Mouse (Mus musculus) forebrain, embryonic 10.5 days (tissue): ENCODE data around the gene Nfib. TPM values are rescaled to one million over a fixed set of nuclear protein-coding genes. Genes with fewer than 3 reads are reported as not detected.

ENCODE experiments used
- DNase-seq: peaks from one replicate; pipeline ENCODE4 v3.0.0-alpha.2; 2017; ENCODE audit warnings: low spot score; ENCODE audit errors: extremely low spot score
- H3K27ac ChIP-seq: fragments of 300-500 bp; sonication (generic); 2 replicates; pipeline ENCODE4 v1.5.1; 2016; ENCODE audit warnings: mild to moderate bottlenecking
- H3K27me3 ChIP-seq: fragments of 300-500 bp; sonication (generic); 2 replicates; pipeline ENCODE4 v1.6.1; 2016; ENCODE audit warnings: mild to moderate bottlenecking; ENCODE audit not compliant: poor library complexity, severe bottlenecking
- H3K36me3 ChIP-seq: fragments of 300-500 bp; sonication (generic); replicated peaks from 2 replicates; pipeline ENCODE4 v1.6.1; 2016; ENCODE audit warnings: mild to moderate bottlenecking, moderate library complexity
- H3K4me1 ChIP-seq: fragments of 300-500 bp; sonication (generic); 2 replicates; pipeline ENCODE4 v1.6.1; 2016
- H3K4me3 ChIP-seq: fragments of 300-500 bp; sonication (generic); 2 replicates; pipeline ENCODE4 v1.5.1; 2016; ENCODE audit warnings: mild to moderate bottlenecking, moderate library complexity
- H3K9me3 ChIP-seq: fragments of 300-500 bp; sonication (generic); 2 replicates; pipeline ENCODE4 v1.6.1; 2016; ENCODE audit warnings: mild to moderate bottlenecking, moderate library complexity
- WGBS: fragments of 180-500 bp; shearing (Covaris S2); methylation state at CpG from one replicate; pipeline ENCODE4 v1.1.7; 2016; 5-methylcytosine and 5-hydroxymethylcytosine counted together
- polyA plus RNA-seq: library from polyadenylated mRNA; unstranded; fragments of >200 nt; fragmentation: Nextera tagmentation; extraction: Ambion mirVana; gene quantifications from 2 replicates; pipeline ENCODE4 v1.2.1, GENCODE M21; 2016

Nfib gene
- polyA plus RNA-seq, 1 experiment from 2014 or later: 21.8 TPM

DNA sequence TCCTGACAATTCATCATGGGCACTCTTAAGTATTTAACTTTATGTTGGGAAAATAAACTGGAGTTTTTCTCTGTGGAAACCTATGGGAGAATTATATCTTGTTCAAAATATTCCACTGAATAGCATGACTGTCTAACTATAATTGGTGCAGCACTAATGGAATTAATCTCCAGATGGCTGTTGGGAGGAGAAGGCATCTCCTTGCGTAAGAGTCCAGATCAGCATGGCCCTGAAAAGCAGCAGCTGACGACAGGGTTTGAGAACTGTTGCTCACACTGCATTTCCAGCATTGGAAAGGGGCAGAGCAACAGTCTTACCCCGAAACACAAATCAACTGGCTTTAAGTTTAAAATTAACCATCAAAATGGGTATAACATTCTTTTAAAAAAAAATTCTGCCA lies 380.6 kb downstream of the Nfib start:
- Histone ChIP-seq H3K4me1 (peaks cover 13% of the 10 kb centered on the region; the same call in 1 of the 2 replicates), H3K4me3 (no peak overlapping the region), H3K27me3 (no peaks in the 10 kb centered on the region), H3K27ac (no peak overlapping the region), H3K9me3 (no peaks in the 10 kb centered on the region), H3K36me3 (peaks cover 48% of the 10 kb centered on the region)
- WGBS: 81% methylated on average over 3 of the region's 3 CpGs
- no peak for DNase-seq

DNA sequence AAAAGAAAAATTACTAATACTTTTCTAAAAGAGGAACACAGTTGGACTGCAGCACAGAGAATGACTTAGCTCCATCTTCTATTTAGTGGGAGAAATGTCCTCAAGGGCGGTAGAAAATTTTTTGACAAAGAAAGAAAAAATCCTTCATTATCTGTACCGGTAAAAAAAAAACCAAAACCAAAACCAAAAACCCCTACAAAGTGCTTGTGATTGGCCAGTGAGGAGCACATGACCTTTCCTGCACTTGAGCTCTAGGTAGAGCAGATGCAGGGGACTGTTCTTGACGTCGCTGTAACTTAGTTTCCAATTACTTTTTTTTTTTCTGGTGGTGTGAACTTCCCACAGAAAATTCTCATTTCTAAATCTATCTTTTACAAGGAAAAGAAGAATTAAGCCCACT lies 384.5 kb downstream of the Nfib start:
- DNase-seq: no peak
- WGBS: 73% methylated on average over 4 of the region's 4 CpGs
- H3K9me3 ChIP-seq: no peaks in the 10 kb centered on the region
- H3K27me3 ChIP-seq: no peaks in the 10 kb centered on the region
- no peak overlapping the region for H3K27ac ChIP-seq
- H3K4me3 ChIP-seq: no peak overlapping the region
- peaks cover 37% of the 10 kb centered on the region for H3K36me3 ChIP-seq
- H3K4me1 ChIP-seq: peaks cover 9% of the 10 kb centered on the region; the same call in 1 of the 2 replicates

DNA sequence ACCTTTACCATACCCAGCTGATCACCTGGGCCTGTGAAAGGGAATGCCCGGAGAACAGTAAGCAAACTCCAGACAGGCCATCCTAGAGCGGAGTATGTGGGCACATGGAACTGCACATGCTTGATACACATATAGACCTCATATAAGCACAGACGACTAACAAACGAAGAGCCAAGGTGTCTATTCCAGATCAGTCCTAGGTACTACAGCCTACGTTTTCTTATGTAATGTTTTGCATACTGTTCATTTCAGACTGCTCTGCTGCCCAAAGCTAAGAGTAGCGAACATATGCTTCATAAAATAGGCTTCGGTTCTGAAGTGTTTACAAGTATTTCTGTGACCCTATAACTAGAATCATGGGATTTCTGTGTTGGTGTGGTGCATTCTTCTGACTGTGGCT lies 386.2 kb downstream of the Nfib start:
- Histone ChIP-seq H3K27me3 (no peaks in the 10 kb centered on the region), H3K36me3 (peaks cover 48% of the 10 kb centered on the region), H3K4me1 (no peaks in the 10 kb centered on the region), H3K4me3 (no peak overlapping the region), H3K9me3 (no peaks in the 10 kb centered on the region), H3K27ac (no peak overlapping the region)
- 88% methylated on average over 7 of the region's 7 CpGs for WGBS
- DNase-seq: no peak

DNA sequence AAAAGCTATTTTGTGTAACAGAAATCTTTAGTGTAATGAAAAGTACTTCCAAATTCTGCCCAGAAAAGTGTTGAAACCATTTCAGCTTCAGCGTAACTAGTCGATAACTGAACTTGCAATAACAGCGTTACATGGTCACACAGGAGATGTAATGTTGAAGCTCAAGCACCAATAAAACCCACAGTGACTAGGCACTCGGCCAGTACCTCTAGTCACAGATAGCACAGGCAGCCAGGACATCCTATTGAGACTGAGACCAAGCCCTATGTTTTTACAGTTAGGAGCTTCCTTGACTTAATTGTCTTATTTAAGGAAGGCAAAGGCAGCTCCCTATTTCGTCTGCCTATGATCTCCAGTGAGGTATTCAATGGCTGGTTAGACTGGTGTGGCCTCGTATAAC lies 389.4 kb downstream of the Nfib start:
- DNase-seq: no peak
- Histone ChIP-seq H3K4me3 (no peak overlapping the region), H3K4me1 (no peaks in the 10 kb centered on the region), H3K27ac (no peak overlapping the region), H3K9me3 (no peaks in the 10 kb centered on the region), H3K27me3 (no peaks in the 10 kb centered on the region), H3K36me3 (peaks cover 24% of the 10 kb centered on the region)
- WGBS: 94% methylated on average over 6 of the region's 6 CpGs

DNA sequence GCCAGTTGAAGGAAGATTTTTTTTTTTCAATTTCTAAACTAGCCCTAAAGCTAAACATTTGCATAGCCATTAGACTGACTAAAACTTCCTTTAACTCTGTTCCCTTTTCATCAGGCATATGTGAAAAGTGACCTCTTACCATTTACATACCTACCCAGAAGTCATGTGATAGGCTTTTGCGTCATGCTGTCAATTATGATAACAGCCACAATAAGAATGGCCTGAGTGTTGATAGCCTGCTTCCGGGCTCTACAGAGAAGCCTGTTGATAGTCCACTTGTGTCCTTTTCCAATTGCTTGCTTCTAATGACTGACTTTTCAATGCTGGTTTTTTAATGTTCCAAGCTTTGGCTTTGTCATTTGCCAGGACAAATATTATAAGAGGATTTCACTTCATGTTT lies 389.8 kb downstream of the Nfib start:
- H3K27me3 ChIP-seq: no peaks in the 10 kb centered on the region
- no peak overlapping the region for H3K4me3 ChIP-seq
- DNase-seq: no peak
- no peaks in the 10 kb centered on the region for H3K4me1 ChIP-seq
- H3K27ac ChIP-seq: no peak overlapping the region
- no peaks in the 10 kb centered on the region for H3K9me3 ChIP-seq
- peaks cover 24% of the 10 kb centered on the region for H3K36me3 ChIP-seq
- 86% methylated on average over 2 of the region's 2 CpGs for WGBS

DNA sequence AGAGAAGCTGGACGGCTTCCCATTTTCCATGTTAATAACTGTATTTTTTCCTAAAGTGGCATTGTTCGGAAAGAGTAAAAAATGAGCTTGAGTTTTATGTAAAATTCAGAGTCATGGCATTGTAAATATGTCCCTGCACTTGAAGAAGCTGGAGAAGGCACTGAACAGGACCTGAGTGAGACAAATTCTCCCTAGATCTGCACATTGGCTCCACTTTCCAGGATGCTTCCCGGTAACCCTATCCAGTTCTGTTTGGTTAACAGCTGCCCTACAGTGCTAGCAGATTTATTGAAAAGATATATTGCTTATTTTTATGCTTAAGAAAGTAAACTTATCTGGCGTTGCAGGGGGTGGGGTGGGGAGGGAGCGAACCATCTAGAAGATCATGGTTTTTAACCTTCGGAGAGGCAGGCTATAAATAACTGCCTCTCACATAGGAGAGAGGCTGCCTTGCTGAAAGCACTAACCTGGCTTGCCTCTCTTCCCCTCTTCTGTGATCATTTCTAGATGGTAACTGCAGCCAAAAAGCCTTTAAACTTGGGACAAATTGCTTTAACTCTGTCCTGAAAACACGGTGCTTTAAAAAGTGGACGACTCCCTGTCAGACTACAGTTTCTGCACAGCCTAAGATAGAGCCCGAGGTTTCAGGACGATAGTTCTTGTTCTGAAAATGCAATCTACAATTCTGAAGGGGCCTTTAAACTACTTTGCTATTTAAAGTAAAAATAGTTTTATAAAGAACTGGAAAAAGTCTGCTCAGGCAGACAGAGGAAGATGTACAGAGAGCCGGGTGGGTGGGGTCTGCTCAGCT lies 394.4 kb downstream of the Nfib start:
- DNase-seq: no peak
- H3K4me3 ChIP-seq: no peak overlapping the region
- 88% methylated on average over 11 of the region's 11 CpGs for WGBS
- peaks cover 11% of the 10 kb centered on the region for H3K4me1 ChIP-seq
- H3K9me3 ChIP-seq: no peaks in the 10 kb centered on the region
- peaks cover 18% of the 10 kb centered on the region for H3K36me3 ChIP-seq
- no peaks in the 10 kb centered on the region for H3K27me3 ChIP-seq
- no peak overlapping the region for H3K27ac ChIP-seq

DNA sequence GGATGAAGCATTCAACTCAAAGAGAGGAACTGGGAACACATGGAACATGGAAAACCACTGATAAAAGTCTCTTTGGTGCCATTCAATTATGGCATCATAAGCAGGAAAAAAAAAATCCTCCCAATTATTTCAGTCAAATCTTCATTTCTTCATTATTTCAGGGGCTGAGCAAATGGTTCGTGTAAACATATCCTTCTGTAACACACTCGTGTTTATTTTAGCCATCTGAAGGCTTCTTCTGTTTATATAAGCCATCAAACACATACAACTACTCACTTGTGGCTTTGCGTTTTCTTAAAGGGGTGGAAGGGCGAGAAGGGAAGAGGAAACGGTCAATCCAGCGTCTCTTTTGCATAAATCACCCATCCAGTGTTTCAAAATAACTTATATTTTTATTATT lies 399.5 kb downstream of the Nfib start:
- no peaks in the 10 kb centered on the region for H3K27me3 ChIP-seq
- 74% methylated on average over 6 of the region's 6 CpGs for WGBS
- H3K9me3 ChIP-seq: no peaks in the 10 kb centered on the region
- no peak for DNase-seq
- H3K27ac ChIP-seq: 0 out of 2 replicates have a peak overlapping the region, but pooled peaks have one; percentile 87
- no peak overlapping the region for H3K4me3 ChIP-seq
- H3K4me1 ChIP-seq: peaks cover 60% of the 10 kb centered on the region
- H3K36me3 ChIP-seq: peaks cover 7% of the 10 kb centered on the region

DNA sequence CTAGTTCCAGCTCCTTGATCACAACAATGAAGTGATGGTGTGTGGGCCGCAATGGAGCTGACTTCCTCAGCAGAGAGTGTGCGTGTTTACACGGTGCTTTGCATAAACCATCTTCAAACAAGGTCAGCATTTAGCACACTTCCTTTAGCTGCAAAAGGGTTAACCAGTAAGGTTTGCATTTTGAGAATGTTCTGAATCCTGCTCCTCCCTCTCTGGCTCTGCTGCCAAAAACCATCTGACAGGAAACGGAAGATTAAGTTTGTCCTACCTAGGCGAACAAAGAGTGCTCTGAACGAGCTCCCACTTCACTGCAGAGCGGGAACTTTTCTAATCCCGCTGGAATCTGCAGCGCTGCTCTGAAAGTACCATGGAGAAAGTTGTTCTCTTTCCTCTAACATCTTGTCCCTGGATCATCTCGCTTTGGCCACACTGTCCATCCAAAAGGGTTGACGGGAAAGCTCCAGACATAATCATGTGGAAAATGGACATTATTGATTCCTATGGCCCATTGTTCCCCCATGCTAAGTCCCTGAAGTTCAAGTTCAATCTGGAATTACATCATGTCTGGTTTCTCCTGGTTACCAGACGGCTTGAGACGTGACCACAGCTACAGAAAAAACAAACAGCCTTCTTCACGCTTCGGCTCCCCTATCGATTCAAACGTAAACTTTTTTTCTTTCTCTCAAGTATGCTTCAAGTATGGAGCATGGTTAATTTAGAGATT lies 401.2 kb downstream of the Nfib start:
- Histone ChIP-seq H3K9me3 (no peaks in the 10 kb centered on the region), H3K27ac (peak overlapping the region; percentile 87), H3K36me3 (peaks cover 7% of the 10 kb centered on the region), H3K4me3 (peak overlapping the region; percentile 24; the same call in 1 of the 2 replicates), H3K4me1 (peaks cover 62% of the 10 kb centered on the region), H3K27me3 (no peaks in the 10 kb centered on the region)
- DNase-seq: peak; percentile 57
- WGBS: 14% methylated on average over 17 of the region's 17 CpGs

DNA sequence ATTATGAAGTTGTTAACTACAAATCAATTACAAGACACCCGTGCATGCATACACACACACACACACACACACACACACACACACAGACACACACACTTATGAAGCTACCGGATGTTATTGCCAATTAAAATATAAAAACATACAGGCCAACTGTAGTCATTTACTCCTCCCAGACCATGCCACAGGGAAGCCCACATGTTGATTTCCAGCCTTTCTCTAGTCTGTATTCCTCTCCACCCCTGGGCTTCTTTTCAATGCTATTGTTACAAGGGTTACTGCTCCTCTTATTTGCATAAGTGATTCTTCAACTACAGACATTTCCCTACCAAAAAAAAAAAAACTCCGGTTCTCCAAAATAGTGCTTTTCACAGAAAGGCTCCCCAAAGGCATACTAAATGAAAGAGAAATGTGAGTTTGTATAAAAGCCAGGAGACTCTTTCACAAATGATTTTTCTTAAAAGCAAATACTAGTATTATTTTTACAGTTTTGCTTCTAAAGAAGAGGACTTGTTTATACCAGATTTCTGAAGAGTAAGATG lies 402.1 kb downstream of the Nfib start:
- peak overlapping the region; percentile 87 for H3K27ac ChIP-seq
- H3K4me1 ChIP-seq: peaks cover 62% of the 10 kb centered on the region
- 75% methylated on average over 3 of the region's 3 CpGs for WGBS
- H3K36me3 ChIP-seq: peaks cover 7% of the 10 kb centered on the region
- no peaks in the 10 kb centered on the region for H3K27me3 ChIP-seq
- H3K4me3 ChIP-seq: no peak overlapping the region; the same call in 1 of the 2 replicates
- DNase-seq: no peak
- H3K9me3 ChIP-seq: no peaks in the 10 kb centered on the region

DNA sequence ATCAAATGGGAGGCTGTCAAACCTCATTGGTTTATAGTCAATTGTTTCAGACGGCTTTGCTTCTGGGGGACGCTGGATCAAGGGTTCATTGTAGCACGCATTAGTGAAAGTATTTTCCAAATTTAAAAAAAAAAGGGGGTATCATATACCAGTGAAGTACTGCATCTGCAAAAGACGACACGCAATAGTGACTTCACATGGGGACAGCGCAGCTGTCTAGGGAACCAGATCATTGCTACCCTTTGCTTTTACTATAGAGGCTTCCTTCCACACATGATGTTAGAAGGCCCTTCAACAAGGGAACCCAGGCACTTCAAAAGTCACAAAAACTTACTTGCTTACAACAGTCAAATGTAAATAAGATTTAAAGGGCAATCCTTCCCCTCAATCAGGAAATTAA lies 402.6 kb downstream of the Nfib start:
- no peaks in the 10 kb centered on the region for H3K27me3 ChIP-seq
- no peak for DNase-seq
- WGBS: 85% methylated on average over 6 of the region's 6 CpGs
- H3K27ac ChIP-seq: peak overlapping the region; percentile 87; the same call in 1 of the 2 replicates
- peaks cover 62% of the 10 kb centered on the region for H3K4me1 ChIP-seq
- no peak overlapping the region for H3K4me3 ChIP-seq
- no peaks in the 10 kb centered on the region for H3K9me3 ChIP-seq
- peaks cover 2% of the 10 kb centered on the region for H3K36me3 ChIP-seq

DNA sequence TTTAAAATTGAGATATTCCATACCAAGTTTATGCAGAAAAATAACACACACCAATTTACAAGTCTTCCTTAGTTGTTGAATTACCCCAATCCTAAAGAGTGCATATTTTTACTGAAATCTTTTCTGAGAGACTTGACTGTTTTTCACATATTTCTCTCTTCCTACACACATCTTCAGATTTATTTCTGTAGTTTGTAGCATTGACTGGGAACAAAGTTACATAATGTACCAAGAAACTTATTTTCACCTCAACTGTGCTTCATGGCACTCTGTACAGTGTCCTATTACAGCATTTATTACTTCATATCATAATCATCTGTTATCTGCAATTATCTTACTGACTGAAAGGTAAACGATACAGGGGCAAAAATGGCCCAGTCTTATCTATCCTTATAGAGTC lies 406.9 kb downstream of the Nfib start:
- 91% methylated on average over 1 of the region's 1 CpGs for WGBS
- no peaks in the 10 kb centered on the region for H3K9me3 ChIP-seq
- H3K27ac ChIP-seq: no peak overlapping the region
- no peak overlapping the region for H3K4me3 ChIP-seq
- peaks cover 3% of the 10 kb centered on the region; the same call in 1 of the 2 replicates for H3K36me3 ChIP-seq
- peaks cover 34% of the 10 kb centered on the region for H3K4me1 ChIP-seq
- H3K27me3 ChIP-seq: no peaks in the 10 kb centered on the region
- no peak for DNase-seq

DNA sequence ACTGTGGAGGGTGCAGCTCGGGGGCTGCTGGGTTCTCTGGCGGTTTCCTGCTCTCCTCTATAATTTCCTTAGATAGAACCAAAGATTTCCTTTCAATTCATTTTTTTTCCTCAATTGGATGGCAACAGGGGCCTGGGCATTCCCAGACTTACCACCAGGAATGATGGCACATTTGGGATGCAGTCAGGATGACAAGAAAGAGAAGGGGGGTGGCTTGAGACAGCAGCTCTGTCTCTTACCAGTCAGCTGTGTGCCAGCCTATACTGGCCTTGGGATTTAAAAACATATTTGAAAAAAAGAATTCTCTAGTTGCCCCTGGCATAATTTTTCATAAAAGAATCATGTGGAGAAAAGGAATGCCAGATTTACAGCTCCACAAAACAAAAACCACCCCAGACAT lies 408.0 kb downstream of the Nfib start:
- Histone ChIP-seq H3K4me1 (peaks cover 34% of the 10 kb centered on the region), H3K4me3 (no peak overlapping the region), H3K27me3 (no peaks in the 10 kb centered on the region), H3K9me3 (no peaks in the 10 kb centered on the region), H3K36me3 (peaks cover 3% of the 10 kb centered on the region; the same call in 1 of the 2 replicates), H3K27ac (no peak overlapping the region)
- no peak for DNase-seq
- WGBS: 87% methylated on average over 2 of the region's 2 CpGs

DNA sequence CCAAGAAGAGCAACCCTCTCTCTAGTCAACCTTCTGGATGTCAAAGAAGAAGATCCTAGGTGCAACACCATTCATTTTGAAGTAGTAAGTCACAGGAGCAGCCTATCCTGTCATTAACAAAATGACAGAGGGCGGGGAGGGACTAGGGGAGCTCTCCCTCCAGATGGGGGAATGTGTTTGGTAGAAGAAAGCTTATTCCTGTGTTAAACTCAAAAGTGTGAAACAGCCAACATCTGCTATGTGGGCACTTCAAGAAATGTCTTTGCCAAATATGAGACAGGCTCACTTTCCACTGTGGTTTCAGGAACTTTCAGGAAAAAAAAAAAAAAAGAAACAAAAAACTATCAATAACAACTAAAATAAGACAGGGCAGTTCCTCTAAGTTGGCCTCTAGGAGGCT lies 411.5 kb downstream of the Nfib start:
- H3K27ac ChIP-seq: no peak overlapping the region
- no peak for DNase-seq
- H3K4me1 ChIP-seq: peaks cover 49% of the 10 kb centered on the region
- H3K4me3 ChIP-seq: no peak overlapping the region
- WGBS: 58% methylated on average over 1 of the region's 1 CpGs
- H3K27me3 ChIP-seq: no peaks in the 10 kb centered on the region
- no peaks in the 10 kb centered on the region for H3K9me3 ChIP-seq
- peaks cover 3% of the 10 kb centered on the region; the same call in 1 of the 2 replicates for H3K36me3 ChIP-seq
